Mouse (Mus musculus) limb, embryonic 11.5 days (tissue): ENCODE results near the gene Oat. TPM values are rescaled to one million over a fixed set of nuclear protein-coding genes. Genes with fewer than 3 reads are reported as not detected.

Experiments
- ATAC-seq: fragments of 200-750 bp; cut with Nextera tagmentation; 2 replicates; pipeline ENCODE4 v1.8.0; 2017; ENCODE audit warnings: low read depth; ENCODE audit not compliant: insufficient number of reproducible peaks, low FRiP score, low TSS enrichment
- DNase-seq: peaks from one replicate; pipeline ENCODE4 v3.0.0-alpha.2; 2015; ENCODE audit warnings: low spot score
- H3K27ac ChIP-seq: fragments of 300-500 bp; sonication (generic); replicated peaks from 2 replicates; pipeline ENCODE4 v1.5.1; 2014; ENCODE audit warnings: low read depth, mild to moderate bottlenecking, low read length
- H3K27me3 ChIP-seq: fragments of 300-500 bp; sonication (generic); 2 replicates; pipeline ENCODE4 v1.6.1; 2014; ENCODE audit warnings: mild to moderate bottlenecking, low read length, mixed read lengths; ENCODE audit not compliant: control insufficient read depth, insufficient read depth
- H3K36me3 ChIP-seq: fragments of 300-500 bp; sonication (generic); 2 replicates; pipeline ENCODE4 v1.6.1; 2014; ENCODE audit warnings: mild to moderate bottlenecking, low read length, moderate library complexity, mixed read lengths; ENCODE audit not compliant: control insufficient read depth, insufficient read depth
- H3K4me1 ChIP-seq: fragments of 300-500 bp; sonication (generic); 2 replicates; pipeline ENCODE4 v1.6.1; 2014; ENCODE audit warnings: low read length, mixed read lengths; ENCODE audit not compliant: control insufficient read depth, insufficient read depth
- H3K4me2 ChIP-seq: fragments of 300-500 bp; sonication (generic); 2 replicates; pipeline ENCODE4 v1.6.1; 2014; ENCODE audit warnings: low read depth, mild to moderate bottlenecking, moderate library complexity; ENCODE audit not compliant: severe bottlenecking
- H3K4me3 ChIP-seq: fragments of 300-500 bp; sonication (generic); 2 replicates; pipeline ENCODE4 v1.5.1; 2014; ENCODE audit warnings: low read depth, low read length
- H3K9ac ChIP-seq: fragments of 300-500 bp; sonication (generic); 2 replicates; pipeline ENCODE4 v1.6.1; 2014; ENCODE audit warnings: mild to moderate bottlenecking, low read length
- H3K9me3 ChIP-seq: fragments of 300-500 bp; sonication (generic); 2 replicates; pipeline ENCODE4 v1.6.1; 2016; ENCODE audit warnings: low read length; ENCODE audit not compliant: control insufficient read depth
- WGBS: fragments of 180-500 bp; shearing (Covaris S2); extraction: QIAGEN DNeasy Blood & Tissue Kit; methylation state at CpG from one replicate; pipeline ENCODE4 v1.1.7; 2014; 5-methylcytosine and 5-hydroxymethylcytosine counted together
- polyA plus RNA-seq: library from polyadenylated mRNA; unstranded; fragments of >200 nt; fragmentation: Nextera tagmentation; extraction: Ambion mirVana; gene quantifications from 2 replicates; pipeline ENCODE4 v1.2.1, GENCODE M21; 2014

Gene Oat
- polyA plus RNA-seq, 1 experiment from 2014 or later: 136 TPM

GRCm38 (mm10) chr7:132581441-132581840 lies 5.2 kb upstream of the Oat start:
- Histone ChIP-seq H3K4me1 (no peaks in the 10 kb centered on the region), H3K36me3 (no peaks in the 10 kb centered on the region), H3K27ac (no peak overlapping the region), H3K4me2 (no peak overlapping the region), H3K4me3 (no peak overlapping the region), H3K27me3 (no peaks in the 10 kb centered on the region), H3K9ac (no peak overlapping the region), H3K9me3 (no peaks in the 10 kb centered on the region)
- DNase-seq (no peak), ATAC-seq (no peak)
- WGBS: 94% methylated on average over 2 of the region's 2 CpGs

GRCm38 (mm10) chr7:132580511-132580910 lies 4.3 kb upstream of the Oat start:
- DNase-seq (no peak), ATAC-seq (no peak)
- no peak overlapping the region for H3K4me3 ChIP-seq
- H3K4me2 ChIP-seq: no peak overlapping the region
- 74% methylated on average over 6 of the region's 6 CpGs for WGBS
- H3K36me3 ChIP-seq: no peaks in the 10 kb centered on the region
- H3K9me3 ChIP-seq: no peaks in the 10 kb centered on the region
- H3K4me1 ChIP-seq: no peaks in the 10 kb centered on the region
- no peak overlapping the region for H3K9ac ChIP-seq
- no peak overlapping the region for H3K27ac ChIP-seq
- H3K27me3 ChIP-seq: no peaks in the 10 kb centered on the region

- WGBS: 55% methylated on average over 4 of the region's 4 CpGs
- Histone ChIP-seq H3K36me3 (no peaks in the 10 kb centered on the region), H3K27me3 (no peaks in the 10 kb centered on the region), H3K4me2 (peak overlapping the region; percentile 75), H3K4me3 (no peak overlapping the region), H3K4me1 (no peaks in the 10 kb centered on the region), H3K27ac (no peak overlapping the region), H3K9ac (no peak overlapping the region), H3K9me3 (no peaks in the 10 kb centered on the region)
- ATAC-seq (no peak), DNase-seq (no peak)
Observed at GRCm38 (mm10) chr7:132576891-132577290, 693 bp upstream of the Oat start.

GRCm38 (mm10) chr7:132575623-132576022 lies 575 bp downstream of the Oat start:
- Histone ChIP-seq H3K4me3 (peak overlapping the region; percentile 59), H3K36me3 (no peaks in the 10 kb centered on the region), H3K4me1 (no peaks in the 10 kb centered on the region), H3K9me3 (no peaks in the 10 kb centered on the region), H3K4me2 (peak overlapping the region; percentile 75), H3K27me3 (no peaks in the 10 kb centered on the region), H3K27ac (peak overlapping the region; percentile 75; the same call in 1 of the 2 replicates), H3K9ac (peak overlapping the region; percentile 74)
- WGBS: under 1% methylated on average over 13 of the region's 13 CpGs
- peak; percentile 88 for DNase-seq
- peak; percentile 83 for ATAC-seq

- DNase-seq: no peak
- no peaks in the 10 kb centered on the region for H3K27me3 ChIP-seq
- no peak overlapping the region for H3K27ac ChIP-seq
- H3K36me3 ChIP-seq: no peaks in the 10 kb centered on the region
- WGBS: 91% methylated on average over 5 of the region's 5 CpGs
- no peak overlapping the region for H3K4me3 ChIP-seq
- ATAC-seq: no peak
- H3K9me3 ChIP-seq: no peaks in the 10 kb centered on the region
- H3K4me1 ChIP-seq: no peaks in the 10 kb centered on the region
- H3K9ac ChIP-seq: no peak overlapping the region
- no peak overlapping the region for H3K4me2 ChIP-seq
Observed at GRCm38 (mm10) chr7:132574646-132575045, 1.6 kb downstream of the Oat start.

GRCm38 (mm10) chr7:132573205-132573604 lies 3.0 kb downstream of the Oat start:
- Histone ChIP-seq H3K4me1 (no peaks in the 10 kb centered on the region), H3K27ac (no peak overlapping the region), H3K36me3 (no peaks in the 10 kb centered on the region), H3K4me3 (no peak overlapping the region), H3K9me3 (no peaks in the 10 kb centered on the region), H3K4me2 (no peak overlapping the region), H3K27me3 (no peaks in the 10 kb centered on the region), H3K9ac (no peak overlapping the region)
- DNase-seq (no peak), ATAC-seq (no peak)
- 74% methylated on average over 6 of the region's 6 CpGs for WGBS

- 86% methylated on average over 3 of the region's 3 CpGs for WGBS
- Histone ChIP-seq H3K9me3 (no peaks in the 10 kb centered on the region), H3K4me3 (no peak overlapping the region), H3K4me1 (no peaks in the 10 kb centered on the region), H3K36me3 (no peaks in the 10 kb centered on the region), H3K9ac (no peak overlapping the region), H3K27ac (no peak overlapping the region), H3K4me2 (no peak overlapping the region), H3K27me3 (no peaks in the 10 kb centered on the region)
- DNase-seq (no peak), ATAC-seq (no peak)
Observed at GRCm38 (mm10) chr7:132572738-132573137, 3.5 kb downstream of the Oat start.

- Histone ChIP-seq H3K9me3 (no peaks in the 10 kb centered on the region), H3K4me3 (no peak overlapping the region), H3K4me1 (no peaks in the 10 kb centered on the region), H3K36me3 (no peaks in the 10 kb centered on the region), H3K4me2 (no peak overlapping the region), H3K27ac (no peak overlapping the region), H3K9ac (no peak overlapping the region), H3K27me3 (no peaks in the 10 kb centered on the region)
- ATAC-seq (no peak), DNase-seq (no peak)
- WGBS: 86% methylated on average over 8 of the region's 8 CpGs
Observed at GRCm38 (mm10) chr7:132571481-132571880, 4.7 kb downstream of the Oat start.

- no peak overlapping the region for H3K4me3 ChIP-seq
- H3K9me3 ChIP-seq: no peaks in the 10 kb centered on the region
- H3K4me1 ChIP-seq: no peaks in the 10 kb centered on the region
- 86% methylated on average over 5 of the region's 5 CpGs for WGBS
- no peak overlapping the region for H3K27ac ChIP-seq
- no peak for DNase-seq
- no peak overlapping the region for H3K4me2 ChIP-seq
- H3K9ac ChIP-seq: no peak overlapping the region
- no peaks in the 10 kb centered on the region for H3K27me3 ChIP-seq
- no peaks in the 10 kb centered on the region for H3K36me3 ChIP-seq
- ATAC-seq: no peak
Observed at GRCm38 (mm10) chr7:132570071-132570470, 6.1 kb downstream of the Oat start.
